Mouse (Mus musculus): ENCODE measurements at regions not wholly inside any gene's neighbourhood (a gene's known extent, or its start where the extent isn't known, plus 50 kb on each side); places are given as distances from the start of the nearest gene placed in this dataset.

DNA sequence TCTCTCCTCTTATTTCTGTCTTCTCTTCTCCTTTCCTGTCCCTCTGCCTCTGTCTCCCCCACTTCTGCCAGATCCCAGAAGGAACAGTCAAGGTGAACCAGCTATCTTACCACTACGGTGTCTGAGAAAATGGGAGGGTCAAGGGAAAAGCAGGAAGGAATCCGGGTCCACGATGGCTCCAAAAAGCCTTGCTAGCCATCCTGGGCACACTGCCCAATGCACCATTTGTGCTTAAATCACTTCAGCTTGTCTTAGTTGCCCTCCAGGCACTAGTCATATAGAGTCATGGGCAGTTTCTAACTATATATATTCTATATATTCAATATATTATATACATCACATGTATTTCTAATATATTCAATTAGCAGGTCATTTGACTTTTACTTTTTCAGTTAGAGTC lies 333.1 kb downstream of the En1 start:
- Histone ChIP-seq H3K36me3 (ENCODE audit: control insufficient read depth, insufficient read depth, low read length) (no peaks in the 10 kb centered on the region), H3K4me1 (ENCODE audit: control insufficient read depth, insufficient read depth, low read length) (no peaks in the 10 kb centered on the region), H3K4me3 (ENCODE audit: control insufficient read depth, low read depth, low read length) (no peak overlapping the region), H3K27me3 (ENCODE audit: control insufficient read depth, insufficient read depth, low read length) (no peaks in the 10 kb centered on the region), H3K27ac (ENCODE audit: control insufficient read depth, insufficient read depth, low read depth, low read length) (no peak overlapping the region)
- TF ChIP-seq POLR2A (IDR thresholded peaks at IDR 0.05; ENCODE audit: control insufficient read depth, low read depth, low read length) (no peak), CTCF (IDR thresholded peaks at IDR 0.05; ENCODE audit: control insufficient read depth, insufficient read depth, insufficient replicate concordance, low read depth, low read length) (no peak)

DNA sequence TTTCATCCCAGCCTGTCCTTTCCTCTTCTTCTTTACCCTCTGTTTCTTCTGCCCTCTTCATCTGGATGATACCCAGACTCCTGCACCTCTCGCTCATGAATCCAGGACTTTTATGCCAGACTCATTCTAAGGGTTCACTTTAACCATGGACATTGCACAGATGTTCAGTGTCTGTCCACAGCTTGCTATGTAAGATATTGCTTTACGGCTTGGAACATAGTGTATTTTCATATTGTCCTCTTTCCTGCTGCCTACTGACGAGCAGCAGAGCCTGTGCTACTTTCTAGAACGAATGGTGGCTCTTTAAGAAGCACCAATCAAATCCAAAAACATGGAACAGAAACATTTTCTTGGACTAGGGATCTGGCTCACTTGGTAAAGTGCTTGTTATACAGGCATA lies 341.5 kb downstream of the En1 start:
- H3K4me1 ChIP-seq (ENCODE audit: control insufficient read depth, insufficient read depth, low read length): no peaks in the 10 kb centered on the region
- H3K27ac ChIP-seq (ENCODE audit: control insufficient read depth, insufficient read depth, low read depth, low read length): no peak overlapping the region
- no peaks in the 10 kb centered on the region for H3K36me3 ChIP-seq (ENCODE audit: control insufficient read depth, insufficient read depth, low read length)
- TF ChIP-seq POLR2A (IDR thresholded peaks at IDR 0.05; ENCODE audit: control insufficient read depth, low read depth, low read length) (no peak), CTCF (IDR thresholded peaks at IDR 0.05; ENCODE audit: control insufficient read depth, insufficient read depth, insufficient replicate concordance, low read depth, low read length) (no peak)
- H3K27me3 ChIP-seq (ENCODE audit: control insufficient read depth, insufficient read depth, low read length): no peaks in the 10 kb centered on the region
- no peak overlapping the region for H3K4me3 ChIP-seq (ENCODE audit: control insufficient read depth, low read depth, low read length)

DNA sequence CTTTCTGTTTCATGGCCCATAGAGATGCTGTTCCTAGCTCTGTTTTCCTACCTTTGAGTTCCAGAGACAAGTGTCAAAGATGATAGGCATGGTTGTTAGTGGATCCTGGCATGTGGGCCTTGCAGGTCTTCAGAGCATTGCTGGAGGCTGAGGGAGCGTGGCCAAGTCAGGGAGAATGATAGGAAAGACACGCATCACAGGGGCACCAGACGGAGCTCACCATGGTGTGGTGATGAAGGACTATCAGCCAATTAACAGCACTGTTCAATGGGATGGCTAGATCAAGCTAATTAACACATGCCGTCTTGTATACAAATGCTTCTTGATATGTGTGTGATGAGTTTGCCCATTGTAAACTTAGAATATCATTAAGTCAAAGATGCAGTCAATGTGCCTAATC lies 344.1 kb downstream of the En1 start:
- no peaks in the 10 kb centered on the region for H3K4me1 ChIP-seq (ENCODE audit: control insufficient read depth, insufficient read depth, low read length)
- H3K4me3 ChIP-seq (ENCODE audit: control insufficient read depth, low read depth, low read length): no peak overlapping the region
- H3K36me3 ChIP-seq (ENCODE audit: control insufficient read depth, insufficient read depth, low read length): no peaks in the 10 kb centered on the region
- TF ChIP-seq CTCF (IDR thresholded peaks at IDR 0.05; ENCODE audit: control insufficient read depth, insufficient read depth, insufficient replicate concordance, low read depth, low read length): no peak
- no peaks in the 10 kb centered on the region for H3K27me3 ChIP-seq (ENCODE audit: control insufficient read depth, insufficient read depth, low read length)
- H3K27ac ChIP-seq (ENCODE audit: control insufficient read depth, insufficient read depth, low read depth, low read length): no peak overlapping the region

DNA sequence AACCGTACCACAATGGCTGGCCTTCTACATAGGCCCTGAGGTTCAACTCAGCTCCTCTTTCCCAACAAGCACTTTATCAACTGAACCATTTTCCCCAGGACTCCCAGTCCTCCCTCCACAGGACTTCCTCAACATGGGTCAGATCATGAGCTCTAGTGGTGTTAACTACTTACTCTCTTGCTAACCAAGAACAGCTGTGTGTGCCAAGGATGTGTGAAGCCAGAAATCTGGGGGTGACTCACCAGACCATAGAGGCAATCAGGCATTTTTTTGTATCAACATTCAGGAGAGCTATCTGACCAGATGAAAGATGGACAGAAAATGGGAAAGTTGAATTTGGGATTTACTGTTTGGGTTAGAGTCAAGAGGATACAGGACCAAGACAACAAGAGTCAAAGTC lies 359.0 kb downstream of the En1 start:
- H3K4me3 ChIP-seq (ENCODE audit: control insufficient read depth, low read depth, low read length): no peak overlapping the region
- TF ChIP-seq CTCF (IDR thresholded peaks at IDR 0.05; ENCODE audit: control insufficient read depth, insufficient read depth, insufficient replicate concordance, low read depth, low read length): no peak
- TF ChIP-seq POLR2A (IDR thresholded peaks at IDR 0.05; ENCODE audit: control insufficient read depth, low read depth, low read length): no peak
- no peaks in the 10 kb centered on the region for H3K4me1 ChIP-seq (ENCODE audit: control insufficient read depth, insufficient read depth, low read length)
- H3K27ac ChIP-seq (ENCODE audit: control insufficient read depth, insufficient read depth, low read depth, low read length): no peak overlapping the region
- no peaks in the 10 kb centered on the region for H3K36me3 ChIP-seq (ENCODE audit: control insufficient read depth, insufficient read depth, low read length)
- no peaks in the 10 kb centered on the region for H3K27me3 ChIP-seq (ENCODE audit: control insufficient read depth, insufficient read depth, low read length)

DNA sequence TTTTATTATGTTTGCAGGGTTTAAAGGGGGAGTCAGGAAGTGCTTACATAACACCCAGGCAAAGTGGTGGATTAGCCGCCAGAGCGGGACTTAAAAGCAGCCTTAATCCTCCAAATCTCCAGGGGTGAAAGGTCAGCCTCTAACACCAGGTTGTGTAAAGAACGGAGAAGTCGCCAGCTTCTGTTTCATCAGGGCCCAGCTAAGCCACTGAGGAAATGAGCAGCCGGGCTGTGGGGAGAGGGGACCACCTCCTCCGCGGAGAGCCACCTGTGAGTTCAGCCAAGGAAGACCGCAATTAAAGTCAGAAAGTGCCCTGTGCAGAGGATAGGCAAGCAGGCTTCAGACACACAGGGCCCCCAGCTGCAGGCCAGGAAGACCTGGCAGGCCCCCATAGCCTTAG lies 359.8 kb downstream of the En1 start:
- Histone ChIP-seq H3K27ac (ENCODE audit: control insufficient read depth, insufficient read depth, low read depth, low read length) (no peak overlapping the region), H3K4me1 (ENCODE audit: control insufficient read depth, insufficient read depth, low read length) (no peaks in the 10 kb centered on the region), H3K36me3 (ENCODE audit: control insufficient read depth, insufficient read depth, low read length) (no peaks in the 10 kb centered on the region), H3K27me3 (ENCODE audit: control insufficient read depth, insufficient read depth, low read length) (no peaks in the 10 kb centered on the region), H3K4me3 (ENCODE audit: control insufficient read depth, low read depth, low read length) (no peak overlapping the region)
- no peak for TF ChIP-seq CTCF (IDR thresholded peaks at IDR 0.05; ENCODE audit: control insufficient read depth, insufficient read depth, insufficient replicate concordance, low read depth, low read length)
- no peak for TF ChIP-seq POLR2A (IDR thresholded peaks at IDR 0.05; ENCODE audit: control insufficient read depth, low read depth, low read length)

DNA sequence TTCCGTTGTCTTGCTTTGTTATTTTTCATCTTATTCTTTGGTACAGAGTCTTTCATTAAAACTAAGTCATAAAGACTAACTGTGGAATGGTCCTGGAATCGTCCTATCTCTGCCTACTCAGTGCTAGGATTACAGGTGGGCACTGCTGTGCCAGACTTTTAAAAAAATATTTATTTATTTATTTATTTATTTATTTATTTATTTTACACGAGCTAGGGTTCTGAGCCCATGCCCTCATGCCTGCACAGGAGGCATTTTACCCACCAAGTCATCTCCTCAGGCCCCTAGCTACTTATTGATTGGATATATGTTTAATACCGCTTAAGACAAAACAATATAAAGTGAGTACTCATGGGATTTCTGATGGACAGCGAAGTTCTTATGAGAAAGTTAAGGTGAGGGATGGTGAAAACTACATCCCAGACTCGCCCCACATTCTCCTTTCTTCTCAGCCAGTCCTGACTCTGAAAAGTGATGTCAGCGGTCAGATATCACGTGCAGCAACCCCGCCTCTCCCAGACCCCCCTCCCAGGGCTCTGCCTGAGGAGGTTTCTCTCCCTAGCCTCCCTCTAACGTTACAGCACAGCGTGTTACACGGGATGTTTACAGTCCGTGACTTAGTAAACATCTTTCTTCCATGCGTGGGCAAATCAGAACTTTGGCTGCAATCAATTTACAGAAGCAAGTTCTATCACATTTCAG lies 361.4 kb downstream of the En1 start:
- Histone ChIP-seq H3K36me3 (ENCODE audit: control insufficient read depth, insufficient read depth, low read length) (no peaks in the 10 kb centered on the region), H3K27me3 (ENCODE audit: control insufficient read depth, insufficient read depth, low read length) (no peaks in the 10 kb centered on the region), H3K27ac (ENCODE audit: control insufficient read depth, insufficient read depth, low read depth, low read length) (no peak overlapping the region), H3K4me1 (ENCODE audit: control insufficient read depth, insufficient read depth, low read length) (no peaks in the 10 kb centered on the region), H3K4me3 (ENCODE audit: control insufficient read depth, low read depth, low read length) (no peak overlapping the region)
- TF ChIP-seq CTCF (IDR thresholded peaks at IDR 0.05; ENCODE audit: control insufficient read depth, insufficient read depth, insufficient replicate concordance, low read depth, low read length): no peak
- no peak for TF ChIP-seq POLR2A (IDR thresholded peaks at IDR 0.05; ENCODE audit: control insufficient read depth, low read depth, low read length)

DNA sequence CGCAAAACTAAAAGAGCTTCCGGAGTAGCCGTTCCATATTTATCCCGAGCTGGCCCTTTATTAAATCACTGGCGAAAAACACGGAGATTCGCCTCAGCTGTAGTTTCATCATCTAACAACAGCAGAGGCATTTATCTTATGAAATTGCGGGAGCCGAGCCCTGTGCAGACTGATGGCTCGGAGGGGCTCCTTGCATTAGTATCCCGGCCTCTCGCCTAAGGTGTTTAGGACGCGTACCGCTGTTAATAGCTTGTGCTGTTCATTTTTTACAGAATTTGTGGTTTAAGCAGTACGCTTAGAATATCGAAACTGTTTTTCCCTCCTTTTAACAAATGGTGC lies 361.9 kb downstream of the En1 start:
- Histone ChIP-seq H3K4me3 (ENCODE audit: control insufficient read depth, low read depth, low read length) (no peak overlapping the region), H3K27ac (ENCODE audit: control insufficient read depth, insufficient read depth, low read depth, low read length) (no peak overlapping the region), H3K4me1 (ENCODE audit: control insufficient read depth, insufficient read depth, low read length) (no peaks in the 10 kb centered on the region), H3K36me3 (ENCODE audit: control insufficient read depth, insufficient read depth, low read length) (no peaks in the 10 kb centered on the region), H3K27me3 (ENCODE audit: control insufficient read depth, insufficient read depth, low read length) (no peaks in the 10 kb centered on the region)
- TF ChIP-seq POLR2A (IDR thresholded peaks at IDR 0.05; ENCODE audit: control insufficient read depth, low read depth, low read length) (no peak), CTCF (IDR thresholded peaks at IDR 0.05; ENCODE audit: control insufficient read depth, insufficient read depth, insufficient replicate concordance, low read depth, low read length) (no peak)

DNA sequence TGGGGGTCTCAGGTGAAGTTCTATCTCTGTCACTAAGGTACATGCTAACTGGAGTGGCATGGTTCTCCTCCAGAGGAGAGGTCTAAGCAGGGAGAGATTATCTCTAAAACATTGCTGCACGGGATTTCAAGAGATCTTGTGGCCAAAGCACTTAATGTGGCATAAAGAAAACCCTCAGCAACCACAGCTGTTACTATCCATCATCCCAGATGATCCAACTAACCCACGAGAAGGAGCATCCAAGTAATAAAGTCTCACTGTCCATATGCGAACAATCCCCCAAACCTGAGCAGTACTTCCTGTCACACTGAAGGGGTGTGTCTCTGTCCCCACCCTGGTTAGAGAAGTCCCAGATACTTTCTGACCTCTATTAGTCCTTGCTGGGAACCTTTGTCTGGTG lies 363.9 kb downstream of the En1 start:
- TF ChIP-seq POLR2A (IDR thresholded peaks at IDR 0.05; ENCODE audit: control insufficient read depth, low read depth, low read length) (no peak), CTCF (IDR thresholded peaks at IDR 0.05; ENCODE audit: control insufficient read depth, insufficient read depth, insufficient replicate concordance, low read depth, low read length) (no peak)
- H3K4me1 ChIP-seq (ENCODE audit: control insufficient read depth, insufficient read depth, low read length): no peaks in the 10 kb centered on the region

More for the DNA sequence above, 363.9 kb downstream of the En1 start:
- no peaks in the 10 kb centered on the region for H3K36me3 ChIP-seq (ENCODE audit: control insufficient read depth, insufficient read depth, low read length)
- no peaks in the 10 kb centered on the region for H3K27me3 ChIP-seq (ENCODE audit: control insufficient read depth, insufficient read depth, low read length)
- H3K4me3 ChIP-seq (ENCODE audit: control insufficient read depth, low read depth, low read length): no peak overlapping the region
- no peak overlapping the region for H3K27ac ChIP-seq (ENCODE audit: control insufficient read depth, insufficient read depth, low read depth, low read length)
